Mouse (Mus musculus) liver, embryonic 13.5 days (tissue): ENCODE data around the gene Ube2j1. TPM values are rescaled to one million over a fixed set of nuclear protein-coding genes. Genes with fewer than 3 reads are reported as not detected.

Source experiments
- ATAC-seq: fragments of 200-750 bp; cut with Nextera tagmentation; 2 replicates; pipeline ENCODE4 v1.8.0; 2017; ENCODE audit warnings: low read depth, mild to moderate bottlenecking, moderate number of reproducible peaks, moderate library complexity
- DNase-seq: peaks from one replicate; pipeline ENCODE4 v3.0.0; 2022
- H3K27ac ChIP-seq: fragments of 300-500 bp; sonication (generic); 2 replicates; pipeline ENCODE4 v1.5.1; 2015; ENCODE audit warnings: moderate library complexity, mild to moderate bottlenecking, inconsistent platforms
- H3K27me3 ChIP-seq: fragments of 300-500 bp; sonication (generic); 2 replicates; pipeline ENCODE4 v1.6.1; 2015; ENCODE audit warnings: mild to moderate bottlenecking, inconsistent platforms
- H3K36me3 ChIP-seq: fragments of 300-500 bp; sonication (generic); 2 replicates; pipeline ENCODE4 v1.6.1; 2015; ENCODE audit warnings: mild to moderate bottlenecking, inconsistent platforms
- H3K4me1 ChIP-seq: fragments of 300-500 bp; sonication (generic); replicated peaks from 2 replicates; pipeline ENCODE4 v1.6.1; 2015; ENCODE audit warnings: inconsistent platforms
- H3K4me2 ChIP-seq: fragments of 300-500 bp; sonication (generic); 2 replicates; pipeline ENCODE4 v1.6.1; 2015; ENCODE audit warnings: inconsistent platforms, mild to moderate bottlenecking, moderate library complexity
- H3K4me3 ChIP-seq: fragments of 300-500 bp; sonication (generic); replicated peaks from 2 replicates; pipeline ENCODE4 v1.5.1; 2015; ENCODE audit warnings: mild to moderate bottlenecking, inconsistent platforms
- H3K9ac ChIP-seq: fragments of 300-500 bp; sonication (generic); 2 replicates; pipeline ENCODE4 v1.6.1; 2015; ENCODE audit warnings: mild to moderate bottlenecking, inconsistent platforms
- H3K9me3 ChIP-seq: fragments of 300-500 bp; sonication (generic); replicated peaks from 2 replicates; pipeline ENCODE4 v1.6.1; 2016; ENCODE audit warnings: inconsistent platforms
- WGBS: fragments of 180-500 bp; shearing (Covaris S2); methylation state at CpG from one replicate; pipeline ENCODE4 v1.1.7; 2015; ENCODE audit not compliant: insufficient replicate concordance; 5-methylcytosine and 5-hydroxymethylcytosine counted together
- polyA plus RNA-seq: library from polyadenylated mRNA; unstranded; fragments of >200 nt; fragmentation: Nextera tagmentation; extraction: Ambion mirVana; gene quantifications from 2 replicates; pipeline ENCODE4 v1.2.1, GENCODE M21; 2015

The Ube2j1 gene
- polyA plus RNA-seq, result 32.7 and 43.2 TPM in 2 replicates

DNA sequence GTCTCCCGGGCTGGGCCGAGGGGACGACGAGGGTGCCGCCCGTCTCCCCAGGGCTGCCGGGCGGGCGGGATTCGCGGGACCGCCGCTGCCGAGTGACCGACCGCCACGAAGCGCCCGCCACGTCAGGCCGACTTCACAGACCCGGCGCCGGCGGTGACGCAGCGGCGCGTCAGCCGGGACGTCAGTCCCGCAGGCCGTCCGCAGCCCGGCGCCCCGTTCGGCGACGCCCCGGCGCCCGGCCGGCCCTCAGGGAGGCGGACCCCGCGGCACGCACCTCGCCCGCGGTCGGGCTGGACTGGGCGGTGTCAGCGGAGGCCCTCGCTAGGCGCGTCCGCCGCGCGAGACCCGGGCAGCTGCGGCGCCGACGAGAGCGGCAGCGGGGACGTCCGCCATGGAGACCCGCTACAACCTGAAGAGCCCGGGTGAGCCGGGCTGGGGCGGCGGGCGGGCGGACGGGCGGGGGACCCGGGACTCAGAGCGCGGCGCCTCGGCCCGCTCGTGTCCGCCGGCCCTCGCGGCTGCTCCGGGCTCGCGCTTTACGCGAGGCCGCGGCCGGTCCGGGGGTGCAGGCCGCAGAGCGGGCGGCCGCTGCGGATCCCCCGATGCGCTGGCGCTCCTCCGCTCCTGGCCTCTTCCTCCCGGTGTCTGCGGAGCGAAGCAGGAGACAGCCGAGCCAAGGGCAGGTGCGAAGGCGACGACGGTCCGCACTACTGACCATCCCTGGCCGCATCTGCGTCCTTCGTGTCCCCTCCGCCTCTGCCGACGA is at the start of gene Ube2j1:
Gene Ube2j1 (plus strand): TSS at position 222 of the 766 bp plus-strand sequence.
- Histone ChIP-seq H3K4me1 (peaks cover 47% of the 10 kb centered on the region), H3K9me3 (no peaks in the 10 kb centered on the region), H3K9ac (peak within 1 kb of the TSS; percentile 92), H3K27ac (peak within 1 kb of the TSS; percentile 88), H3K36me3 (peaks cover 15% of the 10 kb centered on the region), H3K27me3 (peaks cover 18% of the 10 kb centered on the region), H3K4me2 (peak within 1 kb of the TSS; percentile 90), H3K4me3 (peak within 1 kb of the TSS; percentile 84)
- DNase-seq (peak; percentile 87), ATAC-seq (peak; percentile 99)
- WGBS, result under 1% methylated on average over 123 of the region's 123 CpGs

GRCm38 (mm10) chr4:32981617-32982016 is 49.6 kb upstream of the Ube2j1 start:
- 3% methylated on average over 5 of the region's 5 CpGs for WGBS
- H3K27me3 ChIP-seq, result peaks cover 71% of the 10 kb centered on the region
- no peak for DNase-seq
- peak overlapping the region; percentile 79; the same call in 1 of the 2 replicates for H3K9ac ChIP-seq
- peak overlapping the region; percentile 98 for H3K4me2 ChIP-seq
- ATAC-seq, result peak; percentile 53
- H3K36me3 ChIP-seq, result no peaks in the 10 kb centered on the region
- H3K27ac ChIP-seq, result no peak overlapping the region
- H3K9me3 ChIP-seq, result no peaks in the 10 kb centered on the region; the same call in 1 of the 2 replicates
- peak overlapping the region; percentile 71 for H3K4me3 ChIP-seq
- H3K4me1 ChIP-seq, result peaks cover 70% of the 10 kb centered on the region

DNA sequence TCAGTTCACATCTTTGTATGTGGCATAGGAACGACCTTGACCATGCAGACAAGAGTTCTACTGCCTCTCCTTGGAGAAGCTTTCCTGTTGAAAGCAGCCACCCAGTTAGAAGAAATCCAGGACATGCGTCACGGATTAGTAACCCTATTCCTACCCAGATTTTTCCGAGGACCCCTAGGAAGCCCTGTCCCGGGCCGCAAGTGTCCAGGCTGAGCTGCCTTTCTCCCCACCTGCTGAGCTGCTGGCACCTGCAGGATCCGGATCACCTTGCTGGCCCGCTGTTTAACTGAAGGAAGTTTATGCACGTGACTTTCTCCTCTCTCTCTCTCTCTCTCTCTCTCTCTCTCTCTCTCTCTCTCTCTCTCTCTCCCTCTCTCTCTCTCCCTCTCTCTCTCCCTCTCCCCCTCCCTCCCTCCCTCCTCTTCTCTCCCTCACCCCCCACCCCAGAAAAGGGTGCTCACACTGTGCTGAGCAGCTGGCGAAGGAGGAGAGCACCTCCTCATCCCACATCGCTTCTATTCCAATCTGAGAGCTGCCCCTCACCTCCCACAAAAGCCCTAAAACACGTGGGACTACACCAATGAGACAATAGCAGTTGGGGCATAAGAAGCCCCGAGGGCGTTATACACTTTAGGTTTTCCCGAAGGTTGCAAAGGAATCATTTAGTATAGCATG is 49.0 kb upstream of the Ube2j1 start:
- Histone ChIP-seq H3K4me2 (peak overlapping the region; percentile 98), H3K27me3 (peaks cover 71% of the 10 kb centered on the region), H3K9ac (peak overlapping the region; percentile 79), H3K9me3 (no peaks in the 10 kb centered on the region; the same call in 1 of the 2 replicates), H3K4me1 (peaks cover 75% of the 10 kb centered on the region), H3K4me3 (peak overlapping the region; percentile 71), H3K36me3 (no peaks in the 10 kb centered on the region), H3K27ac (no peak overlapping the region)
- DNase-seq (no peak), ATAC-seq (no peak)
- WGBS, result 3% methylated on average over 15 of the region's 15 CpGs

- DNase-seq, result no peak
- Histone ChIP-seq H3K4me3 (peak within 1 kb of the TSS; percentile 71), H3K4me1 (peaks cover 80% of the 10 kb centered on the region), H3K27ac (peak within 1 kb of the TSS; percentile 48), H3K9me3 (no peaks in the 10 kb centered on the region; the same call in 1 of the 2 replicates), H3K27me3 (peaks cover 71% of the 10 kb centered on the region), H3K9ac (peak within 1 kb of the TSS; percentile 79), H3K4me2 (peak within 1 kb of the TSS; percentile 98), H3K36me3 (no peaks in the 10 kb centered on the region)
- 3% methylated on average over 15 of the region's 18 CpGs for WGBS
- no peak for ATAC-seq
Measured at GRCm38 (mm10) chr4:32982716-32983175, 48.5 kb upstream of the Ube2j1 start, which contains the start of gene Rragd. Rragd (plus strand) TSS chr4:32983037.

DNA sequence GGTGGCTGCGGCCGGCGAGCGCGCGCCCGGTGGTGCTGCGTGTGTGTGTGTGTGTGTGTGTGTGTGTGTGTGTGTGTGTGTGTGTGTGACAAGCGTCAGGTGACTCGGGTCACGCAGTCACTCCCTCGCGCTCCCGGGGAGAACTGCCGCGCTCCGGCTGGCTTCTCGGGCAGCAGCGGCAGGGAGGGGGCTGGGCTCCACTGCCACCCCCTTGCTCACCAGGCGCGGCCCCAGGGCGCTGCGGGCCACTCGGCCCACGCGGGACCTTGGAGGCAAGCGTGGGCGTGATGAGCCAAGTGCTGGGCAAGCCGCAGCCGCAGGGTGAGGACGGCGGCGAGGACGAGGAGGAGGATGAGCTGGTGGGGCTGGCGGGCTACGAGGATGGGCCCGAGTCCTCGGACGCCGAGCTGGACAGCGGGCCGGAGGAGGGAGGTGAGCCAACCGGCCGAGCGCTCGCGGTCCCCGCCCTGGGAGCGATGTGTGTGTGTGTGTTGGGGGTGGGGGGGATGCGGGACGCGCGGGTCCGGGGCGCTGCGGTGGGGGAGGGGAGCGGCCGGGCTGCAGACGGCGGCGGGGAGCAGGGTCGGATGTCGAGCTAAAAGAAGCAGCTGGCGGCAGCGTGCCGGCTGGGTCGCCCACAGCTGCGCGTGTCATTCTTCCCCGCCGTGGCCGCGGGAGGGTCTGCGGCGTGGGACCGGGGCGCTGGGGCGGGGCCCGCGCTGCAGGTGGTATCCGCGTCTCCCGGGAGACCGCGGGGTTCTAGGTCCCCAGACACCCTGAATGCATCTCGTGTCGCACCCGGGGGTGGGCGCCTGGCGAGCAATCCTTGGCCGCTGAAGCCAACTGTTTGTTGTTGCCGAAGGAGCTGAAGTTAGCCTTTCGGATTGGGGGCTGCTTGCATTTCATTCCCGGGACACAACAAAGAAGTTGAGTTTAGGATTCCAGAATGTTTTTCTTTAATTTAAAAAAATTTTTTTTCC is 47.8 kb upstream of the Ube2j1 start:
- no peaks in the 10 kb centered on the region for H3K36me3 ChIP-seq
- H3K4me3 ChIP-seq, result peak overlapping the region; percentile 71
- H3K27me3 ChIP-seq, result peaks cover 71% of the 10 kb centered on the region
- peak overlapping the region; percentile 48 for H3K27ac ChIP-seq
- DNase-seq (peak; percentile 45), ATAC-seq (no peak)
- H3K4me1 ChIP-seq, result peaks cover 86% of the 10 kb centered on the region
- H3K9ac ChIP-seq, result peak overlapping the region; percentile 79
- WGBS, result under 1% methylated on average over 72 of the region's 94 CpGs
- peak overlapping the region; percentile 98 for H3K4me2 ChIP-seq
- H3K9me3 ChIP-seq, result no peaks in the 10 kb centered on the region; the same call in 1 of the 2 replicates

GRCm38 (mm10) chr4:32984242-32984641 is 47.0 kb upstream of the Ube2j1 start:
- H3K9ac ChIP-seq, result peak overlapping the region; percentile 79
- no peaks in the 10 kb centered on the region; the same call in 1 of the 2 replicates for H3K9me3 ChIP-seq
- H3K4me3 ChIP-seq, result peak overlapping the region; percentile 71
- H3K4me2 ChIP-seq, result peak overlapping the region; percentile 98
- DNase-seq (no peak), ATAC-seq (no peak)
- peaks cover 87% of the 10 kb centered on the region for H3K4me1 ChIP-seq
- 4% methylated on average over 13 of the region's 13 CpGs for WGBS
- no peaks in the 10 kb centered on the region for H3K36me3 ChIP-seq
- peaks cover 71% of the 10 kb centered on the region for H3K27me3 ChIP-seq
- no peak overlapping the region; the same call in 1 of the 2 replicates for H3K27ac ChIP-seq

- H3K9ac ChIP-seq, result peak overlapping the region; percentile 79
- H3K9me3 ChIP-seq, result no peaks in the 10 kb centered on the region; the same call in 1 of the 2 replicates
- DNase-seq, result no peak
- WGBS, result 28% methylated on average over 13 of the region's 13 CpGs
- peaks cover 64% of the 10 kb centered on the region for H3K27me3 ChIP-seq
- no peak for ATAC-seq
- H3K27ac ChIP-seq, result peak overlapping the region; percentile 94; the same call in 1 of the 2 replicates
- peak overlapping the region; percentile 98 for H3K4me2 ChIP-seq
- peak overlapping the region; percentile 71 for H3K4me3 ChIP-seq
- no peaks in the 10 kb centered on the region for H3K36me3 ChIP-seq
- peaks cover 82% of the 10 kb centered on the region for H3K4me1 ChIP-seq
Measured at GRCm38 (mm10) chr4:32984801-32985675, 46.2 kb upstream of the Ube2j1 start.

DNA sequence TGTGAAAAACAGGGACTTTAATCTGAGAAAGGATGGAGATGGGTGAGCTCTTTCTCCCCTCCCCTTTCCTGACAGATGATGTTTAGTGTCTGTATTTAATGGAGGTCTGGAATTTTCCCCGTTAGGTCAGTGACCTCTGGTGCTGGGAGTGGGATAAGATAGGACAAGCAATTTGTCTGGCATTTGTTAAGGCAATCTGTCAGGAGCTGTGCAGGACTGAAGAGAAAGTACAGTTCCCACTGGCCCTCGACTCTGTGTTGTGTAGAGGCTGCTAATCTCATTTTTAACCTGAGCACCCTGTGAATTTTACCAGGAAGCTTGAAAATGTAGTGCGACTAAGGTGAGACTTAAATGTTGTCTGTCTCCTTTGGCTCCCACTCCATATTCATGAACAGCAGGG is 45.5 kb upstream of the Ube2j1 start:
- Histone ChIP-seq H3K27ac (peak overlapping the region; percentile 94), H3K9ac (peak overlapping the region; percentile 70), H3K9me3 (no peaks in the 10 kb centered on the region; the same call in 1 of the 2 replicates), H3K4me2 (peak overlapping the region; percentile 98), H3K4me3 (peak overlapping the region; percentile 71), H3K27me3 (peaks cover 57% of the 10 kb centered on the region), H3K4me1 (peaks cover 82% of the 10 kb centered on the region), H3K36me3 (no peaks in the 10 kb centered on the region)
- ATAC-seq (no peak), DNase-seq (no peak)
- 20% methylated on average over 3 of the region's 3 CpGs for WGBS

GRCm38 (mm10) chr4:32987006-32987405 is 44.2 kb upstream of the Ube2j1 start:
- 24% methylated on average over 3 of the region's 3 CpGs for WGBS
- H3K36me3 ChIP-seq, result no peaks in the 10 kb centered on the region
- H3K4me2 ChIP-seq, result peak overlapping the region; percentile 98
- H3K4me1 ChIP-seq, result peaks cover 77% of the 10 kb centered on the region
- peak overlapping the region; percentile 70; the same call in 1 of the 2 replicates for H3K9ac ChIP-seq
- peak overlapping the region; percentile 71 for H3K4me3 ChIP-seq
- peak overlapping the region; percentile 94 for H3K27ac ChIP-seq
- peaks cover 53% of the 10 kb centered on the region for H3K27me3 ChIP-seq
- H3K9me3 ChIP-seq, result no peaks in the 10 kb centered on the region; the same call in 1 of the 2 replicates
- peak; percentile 80 for DNase-seq
- peak; percentile 97 for ATAC-seq
